Mouse (Mus musculus): Measurements from ENCODE around the gene Acad11. TPM values are rescaled to one million over a fixed set of nuclear protein-coding genes. Genes with fewer than 3 reads are reported as not detected.

Acad11 gene
- polyA plus RNA-seq, 1 experiment from 2014 or later: 10.1 TPM

Other genes starting within 250 kb of the Acad11 start
- 6.8 and 7.7 TPM in 2 replicates for gene Nphp3, start 60.8 kb upstream of the Acad11 start, polyA plus RNA-seq (2016; fragmentation: Nextera tagmentation; extraction: Ambion mirVana)
- gene Gm28305, start 22.7 kb upstream of the Acad11 start, polyA plus RNA-seq (2016; fragmentation: Nextera tagmentation; extraction: Ambion mirVana): not detected in 2 replicates
- 43.6 and 44.5 TPM in 2 replicates for gene Uba5, start 243 bp upstream of the Acad11 start, polyA plus RNA-seq (2016; fragmentation: Nextera tagmentation; extraction: Ambion mirVana)
- gene Ackr4, start 63.6 kb downstream of the Acad11 start, polyA plus RNA-seq (2016; fragmentation: Nextera tagmentation; extraction: Ambion mirVana): 1.2 and 1.3 TPM in 2 replicates
- gene Dnajc13, start 199.6 kb downstream of the Acad11 start, polyA plus RNA-seq (2016; fragmentation: Nextera tagmentation; extraction: Ambion mirVana): 23.1 and 24.4 TPM in 2 replicates